Mouse (Mus musculus) adrenal gland, postnatal 10 days (tissue): ENCODE data around the gene Gm5622. TPM values are rescaled to one million over a fixed set of nuclear protein-coding genes. Genes with fewer than 3 reads are reported as not detected.
"Not testable (repeated sequence)": the region's sequence is repeated elsewhere in the genome, so short reads cannot be mapped to it uniquely, and the experiment has no call there.

ENCODE experiments used
- DNase-seq: peaks from one replicate; pipeline ENCODE4 v3.0.0; 2021; ENCODE audit warnings: mixed read lengths
- long read RNA-seq, 2 experiments: library from polyadenylated mRNA; stranded (forward); transcript quantifications; one replicate each; pipeline ENCODE4 v2.0.0; 2021
- total RNA-seq, 2 experiments: library from RNA; stranded (reverse); gene quantifications; 2 replicates each; pipeline ENCODE4 v1.2.3; 2021

Gm5622 gene
- not detected for total RNA-seq
- long read RNA-seq, experiment 1 = 0 reads
- long read RNA-seq, experiment 2 = 0 reads

- DNase-seq = no peak
Observed at GRCm38 (mm10) chr14:51552490-51552889, at the start of gene Gm5622. Gm5622 (plus strand) TSS chr14:51552790.

DNA sequence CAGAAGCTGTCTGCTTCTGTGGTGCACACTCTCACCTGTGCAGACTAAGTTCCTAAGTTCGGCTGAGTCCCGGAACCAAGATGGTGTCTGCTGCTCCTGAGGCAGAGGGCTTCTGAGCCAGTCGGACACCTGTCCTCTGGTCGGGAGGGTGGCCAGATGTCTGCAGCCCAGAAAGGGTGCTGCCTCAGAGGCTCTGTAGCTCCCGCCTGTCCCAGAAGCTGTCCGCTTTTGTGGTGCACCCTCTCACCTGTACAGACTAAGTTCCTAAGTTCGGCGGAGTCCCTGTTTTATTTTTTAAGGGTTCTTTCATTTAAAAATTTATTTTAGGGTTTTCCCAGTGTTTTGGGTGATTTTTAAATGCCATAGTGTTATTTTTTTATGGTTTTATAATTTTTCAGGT lies 45.2 kb upstream of the Gm5622 start:
- no peak for DNase-seq

DNA sequence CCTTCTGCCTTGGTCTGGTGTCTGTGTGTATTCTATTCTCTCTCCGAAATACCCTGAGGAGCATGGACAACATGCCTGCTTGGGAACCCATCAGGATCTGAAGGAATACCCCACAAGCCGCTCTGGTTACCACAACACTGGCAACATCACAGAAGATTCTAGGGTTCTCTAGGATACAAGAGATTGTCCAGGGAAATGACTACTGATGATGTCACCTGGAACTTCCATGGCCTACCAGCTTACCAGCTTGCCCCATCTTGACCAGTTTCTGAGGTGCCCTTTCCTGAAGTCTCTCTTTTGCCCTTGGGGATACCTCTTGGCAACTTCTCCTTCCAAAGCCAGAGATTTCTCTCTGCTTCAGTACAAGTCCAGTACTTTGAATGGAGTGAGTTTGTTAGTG lies 21.4 kb downstream of the Gm5622 start, which contains the start of gene Gm17175:
Gene Gm17175, minus strand, starts transcription at position 101 of the 400 bp plus-strand sequence.
- DNase-seq = not testable (repeated sequence)

DNA sequence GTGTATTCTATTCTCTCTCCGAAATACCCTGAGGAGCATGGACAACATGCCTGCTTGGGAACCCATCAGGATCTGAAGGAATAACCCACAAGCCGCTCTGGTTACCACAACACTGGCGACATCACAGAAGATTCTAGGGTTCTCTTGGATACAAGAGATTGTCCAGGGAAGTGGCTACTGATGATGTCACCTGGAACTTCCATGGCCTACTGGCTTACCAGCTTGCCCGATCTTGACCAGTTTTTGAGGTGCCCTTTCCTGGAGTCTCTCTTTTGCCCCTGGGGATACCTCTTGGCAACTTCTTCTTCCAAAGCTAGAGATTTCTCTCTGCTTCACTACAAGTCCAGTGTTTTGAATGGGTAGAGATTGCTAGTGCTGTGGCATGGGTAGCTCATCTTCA lies 39.4 kb downstream of the Gm5622 start, which contains the start of gene Gm17174:
Gene Gm17174, minus strand, starts transcription at position 101 of the 400 bp plus-strand sequence.
- not testable (repeated sequence) for DNase-seq

- no peak for DNase-seq
Observed at GRCm38 (mm10) chr14:51611210-51611609, 58.6 kb downstream of the Gm5622 start, which contains the start of gene Gm17078. Gm17078 (minus strand) TSS chr14:51611310.

DNA sequence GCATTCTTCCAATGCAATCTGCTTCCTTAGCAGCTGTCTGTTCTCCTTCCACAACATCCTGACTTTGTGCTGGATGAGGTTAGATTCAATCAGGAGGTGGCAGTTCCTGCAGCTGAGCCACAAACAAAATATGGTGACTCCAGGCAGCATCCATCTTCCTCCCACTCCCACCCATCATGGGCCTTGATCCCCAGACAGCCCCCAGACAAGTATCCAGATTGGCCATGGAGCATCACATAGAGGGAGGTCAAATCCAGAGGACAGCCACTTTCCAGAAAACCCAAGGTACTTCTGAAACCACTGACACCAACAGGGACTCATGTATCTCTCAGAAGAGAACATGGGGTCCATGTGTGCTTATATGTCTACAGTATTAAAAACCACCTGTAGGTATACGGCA lies 79.8 kb downstream of the Gm5622 start:
- DNase-seq = peak; percentile 3

- DNase-seq = not testable (repeated sequence)
Observed at GRCm38 (mm10) chr14:51635566-51635965, 83.0 kb downstream of the Gm5622 start, which contains the start of gene Gm4181. Gm4181 (minus strand) TSS chr14:51635666.

DNA sequence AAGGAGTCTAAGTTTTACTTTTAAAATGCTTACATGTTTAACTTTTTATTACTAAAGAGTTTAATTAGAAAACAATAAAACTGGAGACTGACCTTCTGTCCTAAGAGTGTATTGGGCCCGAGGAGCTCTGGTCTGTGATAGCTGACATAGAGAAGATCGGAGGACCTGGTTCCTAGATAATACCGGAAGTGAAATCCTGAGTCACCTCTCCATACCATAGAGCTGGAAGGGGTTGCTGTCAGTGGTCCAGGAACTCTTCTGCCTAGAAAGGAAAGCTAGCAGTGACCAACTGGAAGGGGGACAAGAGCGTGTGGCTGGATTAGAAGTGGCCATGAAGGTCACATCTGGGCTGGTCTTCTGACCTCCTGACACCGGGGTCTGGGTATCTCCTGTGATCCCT lies 124.7 kb downstream of the Gm5622 start:
- no peak for DNase-seq

DNA sequence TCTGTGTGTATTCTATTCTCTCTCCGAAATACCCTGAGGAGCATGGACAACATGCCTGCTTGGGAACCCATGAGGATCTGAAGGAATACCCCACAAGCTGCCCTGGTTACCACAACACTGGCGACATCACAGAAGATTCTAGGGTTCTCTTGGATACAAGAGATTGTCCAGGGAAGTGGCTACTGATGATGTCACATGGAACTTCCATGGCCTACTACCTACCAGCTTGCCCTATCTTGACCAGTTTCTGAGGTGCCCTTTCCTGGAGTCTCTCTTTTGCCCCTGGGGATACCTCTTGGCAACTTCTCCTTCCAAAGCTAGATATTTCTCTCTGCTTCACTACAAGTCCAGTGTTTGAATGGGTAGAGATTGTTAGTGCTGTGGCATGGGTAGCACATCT lies 142.8 kb downstream of the Gm5622 start, which contains the start of gene Gm17079:
Gene Gm17079, minus strand, starts transcription at position 101 of the 400 bp plus-strand sequence.
- DNase-seq = not testable (repeated sequence)

Other genes with a start within 250 kb of the Gm5622 start
- gene Gm7247, start 191.0 kb upstream of the Gm5622 start, total RNA-seq = not detected
- not detected for gene Vmn2r88, start 142.0 kb upstream of the Gm5622 start, total RNA-seq
- not detected for gene Vmn2r89, start 100.9 kb upstream of the Gm5622 start, total RNA-seq
- not detected for gene Gm17175, start 21.3 kb downstream of the Gm5622 start, total RNA-seq
- not detected for gene Gm17174, start 39.3 kb downstream of the Gm5622 start, total RNA-seq
- not detected for gene Gm17078, start 58.5 kb downstream of the Gm5622 start, total RNA-seq
- gene Gm4181, start 82.9 kb downstream of the Gm5622 start, total RNA-seq = not detected
- gene Gm17079, start 142.7 kb downstream of the Gm5622 start, total RNA-seq = not detected
- gene Gm5800, start 164.4 kb downstream of the Gm5622 start, total RNA-seq = not detected
- gene Ang4, start 220.8 kb downstream of the Gm5622 start, total RNA-seq = not detected
- not detected for gene AY358078, start 247.3 kb downstream of the Gm5622 start, total RNA-seq